Mouse (Mus musculus) adrenal gland (tissue): ENCODE results near the gene Tiprl.

Experiments used
- intact Hi-C: fragments of 180-260 bp; cut with DNase I; formaldehyde crosslinking; loops from one replicate; pipeline ENCODE4 v1.15.1; 2025

Tiprl gene

GRCm38 (mm10) chr1:165183400-165183799 is 53.4 kb downstream of the Tiprl start:
- intact Hi-C loops, result no loop called here

DNA sequence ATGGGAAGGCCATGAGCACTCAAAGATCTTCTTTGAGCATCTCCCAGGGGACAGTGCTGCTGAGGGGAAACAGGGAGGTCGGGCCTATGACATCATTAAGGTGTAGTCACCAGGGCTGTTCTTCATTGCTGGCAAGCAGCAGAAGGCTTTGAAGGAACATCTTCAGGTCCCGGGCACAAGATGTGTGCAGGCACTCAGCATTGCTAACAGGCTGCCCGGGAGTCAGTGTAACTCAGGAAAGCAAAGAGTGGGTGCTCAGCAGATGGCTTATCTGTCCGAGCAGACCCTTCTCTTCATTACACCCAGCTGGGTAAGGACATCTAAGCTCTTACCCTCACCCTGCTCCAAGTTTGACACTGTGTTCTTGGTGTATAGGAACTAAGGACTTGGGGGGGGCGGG is 57.5 kb downstream of the Tiprl start:
- intact Hi-C loops, result no loop called here

DNA sequence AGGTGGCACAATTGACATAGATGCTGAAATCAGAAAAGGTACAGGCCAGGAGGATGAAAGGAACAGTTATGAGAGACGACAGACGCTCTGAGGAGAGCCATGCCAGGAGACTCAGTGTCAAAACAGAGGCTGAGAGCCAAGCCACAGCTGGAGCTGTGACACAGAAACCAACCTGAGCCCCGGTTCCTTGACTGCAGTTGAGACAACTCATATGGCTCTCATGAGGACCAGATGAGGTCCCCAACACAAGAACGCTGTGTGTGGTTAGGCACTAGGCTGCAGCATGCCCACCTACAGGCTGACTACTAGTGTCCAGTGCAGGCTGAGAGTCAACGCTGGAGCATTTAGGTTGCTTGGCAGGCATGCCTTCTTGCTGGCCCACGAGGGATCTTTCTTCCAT is 58.7 kb downstream of the Tiprl start:
- intact Hi-C loops, result no loop called here

DNA sequence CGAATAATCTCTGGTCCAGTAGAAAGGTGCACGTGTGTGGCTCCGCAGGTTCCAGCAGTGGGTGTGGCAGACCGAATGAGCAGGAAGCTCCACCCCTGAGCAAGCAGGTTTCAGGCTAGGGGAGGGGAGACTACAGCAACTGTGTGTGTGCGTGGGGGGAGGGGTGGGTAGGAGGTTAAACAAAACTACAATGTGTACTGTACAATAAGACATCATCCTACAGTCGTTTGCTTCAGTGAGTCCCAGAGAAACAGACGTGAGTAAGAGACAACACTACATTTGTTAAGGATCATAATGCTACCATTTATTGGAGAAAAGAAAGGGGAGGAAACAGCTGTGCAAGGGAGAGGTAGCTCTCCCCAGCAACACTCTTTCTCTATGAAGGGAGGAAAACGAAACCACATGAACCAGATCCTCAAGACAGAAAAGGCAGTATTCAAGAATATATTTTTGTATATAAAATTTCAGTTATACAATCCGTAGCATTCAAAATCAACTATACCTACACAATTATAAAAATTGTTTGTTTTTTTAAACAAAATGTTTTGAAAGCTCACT is 62.7 kb downstream of the Tiprl start:
- intact Hi-C loops, result no loop called here

GRCm38 (mm10) chr1:165171277-165171676 is 65.5 kb downstream of the Tiprl start:
- intact Hi-C loops, result no loop called here

GRCm38 (mm10) chr1:165170157-165170556 is 66.6 kb downstream of the Tiprl start:
- intact Hi-C loops, result no loop called here

DNA sequence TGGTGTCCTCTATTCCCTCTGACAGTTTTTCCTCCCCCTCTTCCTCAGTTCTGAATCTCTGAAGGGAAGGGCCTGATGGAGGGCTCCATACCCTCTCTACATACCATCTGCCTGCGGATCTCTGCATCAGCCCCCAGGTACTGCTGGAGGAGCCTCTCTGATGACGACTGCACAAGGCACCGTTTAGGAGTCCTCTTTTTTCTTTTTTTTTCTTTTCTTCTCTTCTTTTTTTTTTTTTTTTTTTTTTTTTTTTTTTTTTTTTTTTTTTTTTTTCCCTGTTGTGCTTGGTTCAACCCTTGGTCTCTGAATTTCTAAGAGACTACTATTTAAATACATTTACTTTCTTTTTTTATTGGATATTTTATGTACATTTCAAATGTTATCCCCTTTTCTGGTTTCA is 67.3 kb downstream of the Tiprl start:
- intact Hi-C loops, result no loop called here

DNA sequence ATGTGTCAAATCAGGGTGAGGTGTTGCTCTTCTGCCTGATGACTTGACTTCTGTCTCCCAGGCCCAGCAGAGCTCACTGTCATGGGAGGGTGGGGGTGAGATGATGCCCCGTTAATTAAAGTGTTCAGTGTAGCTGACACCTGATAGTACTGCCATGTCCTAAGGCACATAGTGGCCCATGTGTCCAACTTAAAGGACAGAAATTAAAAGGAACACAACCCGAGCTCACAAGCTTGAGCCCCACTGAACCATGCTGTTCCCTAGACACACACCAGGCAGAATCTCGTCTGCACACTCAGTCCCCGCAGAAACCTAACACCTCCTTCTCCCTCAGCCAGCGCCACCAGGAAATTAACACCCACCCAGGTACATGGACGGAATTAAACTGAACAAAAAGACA is 71.9 kb downstream of the Tiprl start:
- intact Hi-C loops, result no loop called here
